10 mouse cellular contexts compared by ENCODE assay signal in the genomic region with DNA sequence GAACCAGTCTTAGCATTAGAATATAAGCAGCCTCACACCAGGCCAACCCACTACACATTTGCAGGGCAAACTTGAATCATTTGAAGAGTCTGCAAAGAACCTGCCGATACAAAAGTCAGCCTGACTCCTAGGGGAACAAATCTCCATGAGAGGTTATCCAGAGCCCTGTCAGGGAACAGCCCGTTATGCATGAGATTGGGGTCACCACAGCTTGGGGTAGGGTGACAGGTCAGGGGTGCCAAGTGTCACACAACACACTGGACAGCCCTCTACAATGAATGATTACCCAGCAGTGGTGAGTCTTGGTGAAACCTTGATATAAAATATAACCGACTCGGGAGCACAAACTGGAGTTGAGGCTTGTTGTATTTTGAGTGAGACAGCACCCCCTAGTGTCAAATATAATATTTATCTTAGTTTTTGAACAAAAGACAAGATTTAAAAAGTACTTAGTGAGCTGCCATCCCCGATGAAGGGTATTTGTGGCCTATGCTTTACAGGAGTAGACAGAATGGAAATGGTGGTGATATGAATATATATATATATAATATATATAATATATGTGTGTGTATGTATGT. TPM values are rescaled to one million over a fixed set of nuclear protein-coding genes. Genes with fewer than 3 reads are reported as not detected.
DNase-seq lines count a peak whose midpoint lies in the region; ATAC-seq and TF ChIP-seq lines count a peak whose summit lies in the region.
"Had no signal": no experiment of that assay in that cellular context is flagged by ENCODE, and none has a peak within 500 bp of the region (broad histone marks: within the 10 kb centered on the region; RNA-seq: fewer than 3 reads in every experiment).

No protein-coding gene starts in this region.

- H3K9ac ChIP-seq in hindbrain, embryonic 14.5 days, result no peak overlapping the region
- H3K9ac ChIP-seq in hindbrain, embryonic 12.5 days, result no peak overlapping the region; the same call in 1 of the 2 replicates
- no peak overlapping the region for H3K9ac ChIP-seq in hindbrain, postnatal 0 days (replicated peaks; ENCODE audit: low read length)
- H3K9ac ChIP-seq: embryonic facial prominence, embryonic 15.5 days had no signal

- peak; percentile 76 for DNase-seq in hindbrain, embryonic 14.5 days (ENCODE audit: low spot score)
- peak; percentile 70 for DNase-seq in A20 (ENCODE audit: low read depth, low spot score)
- peak; percentile 62 for DNase-seq in MN1 (ENCODE audit: low spot score)
- DNase-seq in hindbrain, postnatal 0 days (ENCODE audit: low spot score), result peak; percentile 75
- no peak for DNase-seq in urinary bladder, postnatal 4 days (ENCODE audit: low spot score in 2 of 2)
- DNase-seq in testis, postnatal 10 days (ENCODE audit: low spot score), result no peak
- DNase-seq in gastrocnemius, postnatal 10 days, result no peak

- H3K9me3 ChIP-seq in hindbrain, embryonic 14.5 days (ENCODE audit: control insufficient read depth, low read length), result no peaks in the 10 kb centered on the region
- H3K9me3 ChIP-seq in hindbrain, embryonic 12.5 days (replicated peaks), result no peaks in the 10 kb centered on the region
- H3K9me3 ChIP-seq in hindbrain, postnatal 0 days (ENCODE audit: low read length), result no peaks in the 10 kb centered on the region
- H3K9me3 ChIP-seq: embryonic facial prominence, embryonic 15.5 days had no signal

- no peaks in the 10 kb centered on the region for H3K27me3 ChIP-seq in hindbrain, embryonic 14.5 days (ENCODE audit: control insufficient read depth, insufficient read depth, low read length)
- H3K27me3 ChIP-seq in hindbrain, embryonic 12.5 days, result no peaks in the 10 kb centered on the region
- no peaks in the 10 kb centered on the region for H3K27me3 ChIP-seq in hindbrain, postnatal 0 days (ENCODE audit: insufficient read depth, low read length)
- H3K27me3 ChIP-seq: embryonic facial prominence, embryonic 15.5 days had no signal

- H3K4me3 ChIP-seq in hindbrain, embryonic 14.5 days (replicated peaks; ENCODE audit: low read length), result no peak overlapping the region
- H3K4me3 ChIP-seq in hindbrain, embryonic 12.5 days, result no peak overlapping the region
- H3K4me3 ChIP-seq in hindbrain, postnatal 0 days (ENCODE audit: low read length), result no peak overlapping the region
- H3K4me3 ChIP-seq: embryonic facial prominence, embryonic 15.5 days had no signal

- no peaks in the 10 kb centered on the region for H3K4me1 ChIP-seq in hindbrain, embryonic 14.5 days (replicated peaks; ENCODE audit: control insufficient read depth, insufficient read depth, low read length)
- H3K4me1 ChIP-seq in hindbrain, embryonic 12.5 days, result no peaks in the 10 kb centered on the region
- no peaks in the 10 kb centered on the region for H3K4me1 ChIP-seq in hindbrain, postnatal 0 days (ENCODE audit: insufficient read depth, low read length)
- H3K4me1 ChIP-seq: embryonic facial prominence, embryonic 15.5 days had no signal

- 50% methylated on average over 5 of the region's 5 CpGs for WGBS in hindbrain, embryonic 14.5 days
- 52% methylated on average over 5 of the region's 5 CpGs for WGBS in hindbrain, embryonic 12.5 days
- 39% methylated on average over 5 of the region's 5 CpGs for WGBS in hindbrain, postnatal 0 days

- no peak overlapping the region for H3K4me2 ChIP-seq in hindbrain, embryonic 14.5 days (replicated peaks)
- H3K4me2 ChIP-seq in hindbrain, embryonic 12.5 days (replicated peaks), result no peak overlapping the region
- no peak overlapping the region for H3K4me2 ChIP-seq in hindbrain, postnatal 0 days (ENCODE audit: low read depth, low read length)
- H3K4me2 ChIP-seq: embryonic facial prominence, embryonic 15.5 days had no signal

- H3K27ac ChIP-seq in hindbrain, embryonic 14.5 days, result no peak overlapping the region
- H3K27ac ChIP-seq in hindbrain, embryonic 12.5 days, result no peak overlapping the region
- no peak overlapping the region for H3K27ac ChIP-seq in hindbrain, postnatal 0 days
- H3K27ac ChIP-seq: embryonic facial prominence, embryonic 15.5 days; macrophage had no signal

- no peaks in the 10 kb centered on the region for H3K36me3 ChIP-seq in hindbrain, embryonic 14.5 days (replicated peaks; ENCODE audit: control insufficient read depth, insufficient read depth)
- H3K36me3 ChIP-seq in hindbrain, embryonic 12.5 days, result no peaks in the 10 kb centered on the region
- H3K36me3 ChIP-seq in hindbrain, postnatal 0 days (ENCODE audit: insufficient read depth, low read length), result no peaks in the 10 kb centered on the region
- H3K36me3 ChIP-seq: embryonic facial prominence, embryonic 15.5 days had no signal

- ATAC-seq in hindbrain, embryonic 14.5 days (ENCODE audit: low FRiP score), result no peak
- ATAC-seq in hindbrain, embryonic 12.5 days (ENCODE audit: low FRiP score), result no peak
- peak; percentile 49; the same call in 1 of the 2 replicates for ATAC-seq in hindbrain, postnatal 0 days

- TF ChIP-seq CTCF in hindbrain, postnatal 0 days (IDR thresholded peaks at IDR 0.05; ENCODE audit: low read depth), result peak; percentile 51

RNA-seq across cellular contexts. Expression of a gene that starts 13.7 kb away (rescaled TPM):
- 6.5 and 9.9 TPM in 2 replicates for polyA plus RNA-seq in hindbrain, embryonic 14.5 days (2014; fragmentation: Nextera tagmentation; extraction: Ambion mirVana)
- 0.62 and 1.1 TPM in 2 replicates for polyA plus RNA-seq in hindbrain, embryonic 12.5 days (2016; fragmentation: Nextera tagmentation; extraction: Ambion mirVana)
- 10.5 and 13.8 TPM in 2 replicates for total RNA-seq in hindbrain, postnatal 0 days (2014; rRNA removed)
- 14.7 and 15.4 TPM in 2 replicates for polyA plus RNA-seq in hindbrain, postnatal 0 days (2015; fragmentation: Nextera tagmentation; extraction: Ambion mirVana)
- under 1 TPM; 0.14 to 0.32 TPM for total RNA-seq in gastrocnemius, postnatal 10 days (2021)
- polyA plus RNA-seq: macrophage had no signal

RNA-seq across cellular contexts. Expression of a gene that starts 53.2 kb away (rescaled TPM):
- 0.39 and 0.75 TPM in 2 replicates for polyA plus RNA-seq in hindbrain, embryonic 14.5 days (2014; fragmentation: Nextera tagmentation; extraction: Ambion mirVana)
- 0.79 and 0.83 TPM in 2 replicates for polyA plus RNA-seq in hindbrain, embryonic 12.5 days (2016; fragmentation: Nextera tagmentation; extraction: Ambion mirVana)
- 0.22 and 18.2 TPM in 2 replicates for total RNA-seq in hindbrain, postnatal 0 days (2014; rRNA removed)
- polyA plus RNA-seq in hindbrain, postnatal 0 days (2015; fragmentation: Nextera tagmentation; extraction: Ambion mirVana), result 0.63 and 0.88 TPM in 2 replicates
- total RNA-seq in gastrocnemius, postnatal 10 days (2021), result under 1 TPM; 0.56 to 0.75 TPM
- polyA plus RNA-seq: macrophage had no signal

Comparison
In these comparisons a context has a peak if more than half of its experiments do, and no peak if none do; other contexts are left out.
1. DNase-seq: peak in hindbrain, embryonic 14.5 days (single experiment), A20 (single experiment), MN1 (single experiment) and hindbrain, postnatal 0 days (single experiment); none in urinary bladder, postnatal 4 days (0 of 2), testis, postnatal 10 days (single experiment) and gastrocnemius, postnatal 10 days (single experiment).